Mouse (Mus musculus): ENCODE data around the gene Ptprj. TPM values are rescaled to one million over a fixed set of nuclear protein-coding genes. Genes with fewer than 3 reads are reported as not detected.

Ptprj gene
- polyA plus RNA-seq, 2 experiments: 2.7 to 3.9 TPM

- 94% methylated on average over 5 of the region's 5 CpGs for WGBS
- Histone ChIP-seq H3K4me2 (replicated peaks; ENCODE audit: low read depth, low read length, severe bottlenecking) (no peak overlapping the region), H3K4me3 (replicated peaks; ENCODE audit: low read length) (no peak overlapping the region), H3K36me3 (ENCODE audit: control insufficient read depth, insufficient read depth, low read length) (peaks cover 2% of the 10 kb centered on the region; the same call in 1 of the 2 replicates), H3K27ac (replicated peaks; ENCODE audit: low read depth, low read length) (no peak overlapping the region), H3K27me3 (ENCODE audit: control insufficient read depth, insufficient read depth, low read length) (no peaks in the 10 kb centered on the region), H3K9ac (ENCODE audit: low read depth, low read length, severe bottlenecking) (no peak overlapping the region), H3K9me3 (ENCODE audit: control insufficient read depth, low read length) (no peaks in the 10 kb centered on the region), H3K4me1 (ENCODE audit: control insufficient read depth, insufficient read depth, low read length) (no peaks in the 10 kb centered on the region)
- TF ChIP-seq POLR2A (IDR thresholded peaks at IDR 0.05; ENCODE audit: borderline replicate concordance, extremely low read depth, insufficient read depth, insufficient read length): no peak
- DNase-seq (ENCODE audit: low spot score): no peak
- no peak for ATAC-seq (ENCODE audit: low FRiP score, low read depth)
These were observed 116.7 kb downstream of the Ptprj start for GRCm38 (mm10) chr2:90463735-90464134.

- Histone ChIP-seq H3K4me3 (replicated peaks; ENCODE audit: low read length) (no peak overlapping the region), H3K27ac (replicated peaks; ENCODE audit: low read depth, low read length) (no peak overlapping the region), H3K36me3 (ENCODE audit: control insufficient read depth, insufficient read depth, low read length) (peaks cover 2% of the 10 kb centered on the region), H3K9ac (ENCODE audit: low read depth, low read length, severe bottlenecking) (no peak overlapping the region), H3K4me1 (ENCODE audit: control insufficient read depth, insufficient read depth, low read length) (no peaks in the 10 kb centered on the region), H3K4me2 (replicated peaks; ENCODE audit: low read depth, low read length, severe bottlenecking) (no peak overlapping the region), H3K9me3 (ENCODE audit: control insufficient read depth, low read length) (no peaks in the 10 kb centered on the region), H3K27me3 (ENCODE audit: control insufficient read depth, insufficient read depth, low read length) (no peaks in the 10 kb centered on the region)
- no peak for ATAC-seq (ENCODE audit: low FRiP score, low read depth)
- TF ChIP-seq POLR2A (IDR thresholded peaks at IDR 0.05; ENCODE audit: borderline replicate concordance, extremely low read depth, insufficient read depth, insufficient read length): no peak
- no peak for DNase-seq (ENCODE audit: low spot score)
These were observed 118.2 kb downstream of the Ptprj start for GRCm38 (mm10) chr2:90462252-90462651.

- no peak for TF ChIP-seq POLR2A (IDR thresholded peaks at IDR 0.05; ENCODE audit: borderline replicate concordance, extremely low read depth, insufficient read depth, insufficient read length)
- H3K27me3 ChIP-seq (ENCODE audit: control insufficient read depth, insufficient read depth, low read length): no peaks in the 10 kb centered on the region
- H3K36me3 ChIP-seq (ENCODE audit: control insufficient read depth, insufficient read depth, low read length): no peaks in the 10 kb centered on the region; the same call in 1 of the 2 replicates
- 83% methylated on average over 12 of the region's 12 CpGs for WGBS
- no peaks in the 10 kb centered on the region for H3K9me3 ChIP-seq (ENCODE audit: control insufficient read depth, low read length)
- no peaks in the 10 kb centered on the region for H3K4me1 ChIP-seq (ENCODE audit: control insufficient read depth, insufficient read depth, low read length)
- ATAC-seq (ENCODE audit: low FRiP score, low read depth) (no peak), DNase-seq (ENCODE audit: low spot score) (no peak)
- H3K4me2 ChIP-seq (replicated peaks; ENCODE audit: low read depth, low read length, severe bottlenecking): no peak overlapping the region
- H3K9ac ChIP-seq (ENCODE audit: low read depth, low read length, severe bottlenecking): no peak overlapping the region
- H3K4me3 ChIP-seq (replicated peaks; ENCODE audit: low read length): no peak overlapping the region
- H3K27ac ChIP-seq (replicated peaks; ENCODE audit: low read depth, low read length): no peak overlapping the region
These were observed 122.5 kb downstream of the Ptprj start for GRCm38 (mm10) chr2:90457946-90458345.

- Histone ChIP-seq H3K9me3 (ENCODE audit: control insufficient read depth, low read length) (no peaks in the 10 kb centered on the region), H3K4me2 (replicated peaks; ENCODE audit: low read depth, low read length, severe bottlenecking) (no peak overlapping the region), H3K27me3 (ENCODE audit: control insufficient read depth, insufficient read depth, low read length) (no peaks in the 10 kb centered on the region), H3K4me1 (ENCODE audit: control insufficient read depth, insufficient read depth, low read length) (no peaks in the 10 kb centered on the region), H3K9ac (ENCODE audit: low read depth, low read length, severe bottlenecking) (no peak overlapping the region), H3K27ac (replicated peaks; ENCODE audit: low read depth, low read length) (no peak overlapping the region), H3K36me3 (ENCODE audit: control insufficient read depth, insufficient read depth, low read length) (no peaks in the 10 kb centered on the region; the same call in 1 of the 2 replicates), H3K4me3 (replicated peaks; ENCODE audit: low read length) (no peak overlapping the region)
- no peak for TF ChIP-seq POLR2A (IDR thresholded peaks at IDR 0.05; ENCODE audit: borderline replicate concordance, extremely low read depth, insufficient read depth, insufficient read length)
- 73% methylated on average over 3 of the region's 3 CpGs for WGBS
- no peak for ATAC-seq (ENCODE audit: low FRiP score, low read depth)
- no peak for DNase-seq (ENCODE audit: low spot score)
These were observed 128.1 kb downstream of the Ptprj start for GRCm38 (mm10) chr2:90452380-90452779.

- Histone ChIP-seq H3K9me3 (ENCODE audit: control insufficient read depth, low read length) (no peaks in the 10 kb centered on the region), H3K36me3 (ENCODE audit: control insufficient read depth, insufficient read depth, low read length) (no peaks in the 10 kb centered on the region; the same call in 1 of the 2 replicates), H3K4me2 (replicated peaks; ENCODE audit: low read depth, low read length, severe bottlenecking) (no peak overlapping the region), H3K4me3 (replicated peaks; ENCODE audit: low read length) (no peak overlapping the region), H3K27ac (replicated peaks; ENCODE audit: low read depth, low read length) (no peak overlapping the region), H3K9ac (ENCODE audit: low read depth, low read length, severe bottlenecking) (no peak overlapping the region), H3K4me1 (ENCODE audit: control insufficient read depth, insufficient read depth, low read length) (no peaks in the 10 kb centered on the region), H3K27me3 (ENCODE audit: control insufficient read depth, insufficient read depth, low read length) (no peaks in the 10 kb centered on the region)
- no peak for TF ChIP-seq POLR2A (IDR thresholded peaks at IDR 0.05; ENCODE audit: borderline replicate concordance, extremely low read depth, insufficient read depth, insufficient read length)
- DNase-seq (ENCODE audit: low spot score) (no peak), ATAC-seq (ENCODE audit: low FRiP score, low read depth) (no peak)
- WGBS: 89% methylated on average over 15 of the region's 15 CpGs
These were observed 131.3 kb downstream of the Ptprj start for GRCm38 (mm10) chr2:90448967-90449740.
